Mouse (Mus musculus) kidney, postnatal 0 days (tissue): ENCODE measurements around the gene Cnksr3. TPM values are rescaled to one million over a fixed set of nuclear protein-coding genes. Genes with fewer than 3 reads are reported as not detected.

Experiments used
- ATAC-seq: fragments of 200-750 bp; cut with Nextera tagmentation; replicated peaks from 2 replicates; pipeline ENCODE4 v1.8.0; 2017; ENCODE audit warnings: low read depth, moderate number of reproducible peaks, moderate TSS enrichment, moderate library complexity; ENCODE audit not compliant: low FRiP score
- DNase-seq: peaks from one replicate; pipeline ENCODE4 v3.0.0-alpha.2; 2016; ENCODE audit warnings: low spot score
- H3K27ac ChIP-seq: fragments of 300-500 bp; sonication (generic); 2 replicates; pipeline ENCODE4 v1.5.1; 2014; ENCODE audit warnings: mild to moderate bottlenecking
- H3K27me3 ChIP-seq: fragments of 300-500 bp; sonication (generic); 2 replicates; pipeline ENCODE4 v1.6.1; 2014; ENCODE audit warnings: low read length, mixed read lengths; ENCODE audit not compliant: insufficient read depth
- H3K36me3 ChIP-seq: fragments of 300-500 bp; sonication (generic); 2 replicates; pipeline ENCODE4 v1.6.1; 2014; ENCODE audit warnings: low read length, mixed read lengths; ENCODE audit not compliant: insufficient read depth
- H3K4me1 ChIP-seq: fragments of 300-500 bp; sonication (generic); replicated peaks from 2 replicates; pipeline ENCODE4 v1.6.1; 2014; ENCODE audit warnings: antibody characterized with exemption, low read length, mixed read lengths; ENCODE audit not compliant: insufficient read depth
- H3K4me2 ChIP-seq: fragments of 300-500 bp; sonication (generic); 2 replicates; pipeline ENCODE4 v1.6.1; 2014; ENCODE audit warnings: mild to moderate bottlenecking, low read length, moderate library complexity, mixed read lengths
- H3K4me3 ChIP-seq: fragments of 300-500 bp; sonication (generic); replicated peaks from 2 replicates; pipeline ENCODE4 v1.5.1; 2014; ENCODE audit warnings: low read depth, low read length
- H3K9ac ChIP-seq: fragments of 300-500 bp; sonication (generic); 2 replicates; pipeline ENCODE4 v1.6.1; 2014; ENCODE audit warnings: low read depth, low read length
- H3K9me3 ChIP-seq: fragments of 300-500 bp; sonication (generic); replicated peaks from 2 replicates; pipeline ENCODE4 v1.6.1; 2016; ENCODE audit warnings: low read length, inconsistent platforms, mixed read lengths
- CTCF ChIP-seq: IDR thresholded peaks from 2 replicates; pipeline ENCODE4 v1.5.1; 2016; ENCODE audit warnings: antibody characterized with exemption, low read depth, mild to moderate bottlenecking, moderate library complexity
- WGBS: fragments of 180-500 bp; shearing (Covaris S2); extraction: QIAGEN DNeasy Blood & Tissue Kit; methylation state at CpG from one replicate; pipeline ENCODE4 v1.1.7; 2014; 5-methylcytosine and 5-hydroxymethylcytosine counted together
- polyA plus RNA-seq: library from polyadenylated mRNA; unstranded; fragments of >200 nt; fragmentation: Nextera tagmentation; extraction: Ambion mirVana; gene quantifications from 2 replicates; pipeline ENCODE4 v1.2.1, GENCODE M21; 2015

Gene Cnksr3
- polyA plus RNA-seq, 1 experiment from 2014 or later: 18.3 TPM

- DNase-seq (no peak), ATAC-seq (no peak)
- Histone ChIP-seq H3K9me3 (no peaks in the 10 kb centered on the region), H3K9ac (no peak overlapping the region), H3K27me3 (no peaks in the 10 kb centered on the region), H3K4me1 (peaks cover 13% of the 10 kb centered on the region; the same call in 1 of the 2 replicates), H3K27ac (no peak overlapping the region), H3K4me2 (no peak overlapping the region), H3K36me3 (no peaks in the 10 kb centered on the region), H3K4me3 (no peak overlapping the region)
- WGBS: 73% methylated on average over 4 of the region's 4 CpGs
- TF ChIP-seq CTCF: no peak
These were observed 2.7 kb upstream of the Cnksr3 start for GRCm38 (mm10) chr10:7214718-7215117.

GRCm38 (mm10) chr10:7213066-7213630, 1.1 kb upstream of the Cnksr3 start:
- H3K4me3 ChIP-seq: peak overlapping the region; percentile 79
- WGBS: 28% methylated on average over 10 of the region's 10 CpGs
- ATAC-seq: no peak
- H3K4me2 ChIP-seq: peak overlapping the region; percentile 75
- H3K9me3 ChIP-seq: no peaks in the 10 kb centered on the region
- no peaks in the 10 kb centered on the region for H3K36me3 ChIP-seq
- no peaks in the 10 kb centered on the region for H3K27me3 ChIP-seq
- peak overlapping the region; percentile 76; the same call in 1 of the 2 replicates for H3K9ac ChIP-seq
- peak overlapping the region; percentile 93; the same call in 1 of the 2 replicates for H3K27ac ChIP-seq
- peak; percentile 25 for DNase-seq
- TF ChIP-seq CTCF: no peak
- peaks cover 20% of the 10 kb centered on the region; the same call in 1 of the 2 replicates for H3K4me1 ChIP-seq

GRCm38 (mm10) chr10:7212537-7212936, 500 bp upstream of the Cnksr3 start:
- DNase-seq: peak; percentile 75
- H3K4me2 ChIP-seq: peak overlapping the region; percentile 75
- H3K36me3 ChIP-seq: no peaks in the 10 kb centered on the region
- WGBS: 3% methylated on average over 10 of the region's 10 CpGs
- no peaks in the 10 kb centered on the region for H3K27me3 ChIP-seq
- H3K4me3 ChIP-seq: peak overlapping the region; percentile 79
- H3K4me1 ChIP-seq: peaks cover 20% of the 10 kb centered on the region; the same call in 1 of the 2 replicates
- H3K27ac ChIP-seq: peak overlapping the region; percentile 93
- TF ChIP-seq CTCF: no peak
- peak overlapping the region; percentile 76 for H3K9ac ChIP-seq
- peak; percentile 36; the same call in 1 of the 2 replicates for ATAC-seq
- H3K9me3 ChIP-seq: no peaks in the 10 kb centered on the region

- H3K36me3 ChIP-seq: no peaks in the 10 kb centered on the region
- DNase-seq (peak; percentile 95), ATAC-seq (peak; percentile 88)
- peak overlapping the region; percentile 76 for H3K9ac ChIP-seq
- H3K27me3 ChIP-seq: no peaks in the 10 kb centered on the region
- H3K4me3 ChIP-seq: peak overlapping the region; percentile 79
- under 1% methylated on average over 41 of the region's 41 CpGs for WGBS
- peaks cover 20% of the 10 kb centered on the region; the same call in 1 of the 2 replicates for H3K4me1 ChIP-seq
- H3K27ac ChIP-seq: peak overlapping the region; percentile 93
- TF ChIP-seq CTCF: peak; percentile 70
- H3K4me2 ChIP-seq: peak overlapping the region; percentile 75
- no peaks in the 10 kb centered on the region for H3K9me3 ChIP-seq
These were observed 894 bp downstream of the Cnksr3 start for GRCm38 (mm10) chr10:7210991-7211695.

- Histone ChIP-seq H3K27ac (no peak overlapping the region), H3K4me2 (peak overlapping the region; percentile 75), H3K27me3 (no peaks in the 10 kb centered on the region), H3K4me1 (peaks cover 25% of the 10 kb centered on the region; the same call in 1 of the 2 replicates), H3K36me3 (no peaks in the 10 kb centered on the region), H3K9ac (peak overlapping the region; percentile 76; the same call in 1 of the 2 replicates), H3K4me3 (peak overlapping the region; percentile 79), H3K9me3 (no peaks in the 10 kb centered on the region)
- 64% methylated on average over 5 of the region's 5 CpGs for WGBS
- peak; percentile 22 for DNase-seq
- no peak for ATAC-seq
- TF ChIP-seq CTCF: no peak
These were observed 2.2 kb downstream of the Cnksr3 start for GRCm38 (mm10) chr10:7209691-7210455.

GRCm38 (mm10) chr10:7208859-7209441, 3.1 kb downstream of the Cnksr3 start:
- Histone ChIP-seq H3K4me3 (no peak overlapping the region), H3K9ac (no peak overlapping the region), H3K9me3 (no peaks in the 10 kb centered on the region), H3K36me3 (no peaks in the 10 kb centered on the region), H3K27me3 (no peaks in the 10 kb centered on the region), H3K4me1 (peaks cover 25% of the 10 kb centered on the region; the same call in 1 of the 2 replicates), H3K27ac (no peak overlapping the region), H3K4me2 (peak overlapping the region; percentile 75)
- WGBS: 71% methylated on average over 10 of the region's 10 CpGs
- ATAC-seq (no peak), DNase-seq (no peak)
- no peak for TF ChIP-seq CTCF
